Mouse (Mus musculus) MEL-GATA-1-ER (cell line): ENCODE measurements around the gene Cd160.

Experiments
- DNase-seq: peaks from one replicate; pipeline ENCODE4 v3.0.0-alpha.2; 2012; ENCODE audit warnings: low read depth; ENCODE audit errors: extremely low read depth

Cd160 gene

GRCm38 (mm10) chr3:96829856-96830255 is 705 bp upstream of the Cd160 start:
- DNase-seq: no peak

DNA sequence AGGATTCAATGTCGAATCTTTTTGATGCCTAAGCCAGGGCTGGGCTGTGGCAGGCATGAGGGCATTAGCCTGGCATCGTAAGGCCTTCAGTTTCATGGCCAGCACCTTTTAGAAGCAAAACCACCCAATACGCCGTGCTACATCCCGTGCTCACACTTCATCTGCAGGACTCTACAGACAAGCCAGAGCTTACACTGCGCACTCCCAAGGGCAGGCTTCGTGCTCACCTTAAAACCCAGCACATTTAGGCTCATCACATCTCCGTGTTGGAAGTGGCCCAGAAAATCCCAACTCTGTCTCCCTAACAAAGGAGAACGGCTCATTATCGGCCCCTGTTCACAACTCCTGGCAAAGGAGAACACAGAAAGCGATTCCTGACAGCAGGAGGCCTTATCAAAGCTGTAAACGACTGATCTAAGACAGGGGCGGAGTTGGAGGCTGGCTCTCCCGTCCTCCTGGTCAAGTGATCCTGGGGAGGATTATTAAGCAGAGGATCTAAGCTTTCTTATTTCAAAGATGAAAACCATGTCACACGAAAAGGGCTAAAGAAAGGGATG is 765 bp downstream of the Cd160 start:
- no peak for DNase-seq

GRCm38 (mm10) chr3:96825261-96825660 is 3.9 kb downstream of the Cd160 start:
- no peak for DNase-seq

- no peak for DNase-seq
Measured at GRCm38 (mm10) chr3:96824614-96825013, 4.5 kb downstream of the Cd160 start.

DNA sequence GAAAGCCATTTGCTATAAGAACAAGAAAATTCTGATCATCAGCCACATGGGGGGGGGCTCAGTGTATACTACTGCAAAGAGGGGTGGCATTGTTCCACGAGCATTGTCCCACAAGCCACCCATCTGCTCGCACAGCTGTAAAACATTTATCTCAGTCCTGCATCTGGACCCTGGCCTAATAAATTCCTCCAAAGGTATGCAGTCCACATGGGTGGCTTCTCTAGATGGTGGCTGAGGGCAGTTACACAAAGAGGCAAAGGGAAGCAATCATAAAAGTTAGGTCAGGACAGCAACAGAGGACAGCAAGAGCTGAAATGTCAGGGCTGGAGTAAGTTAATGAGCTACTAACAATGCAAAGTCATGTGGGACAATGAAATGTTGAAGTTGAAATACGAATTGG is 5.5 kb downstream of the Cd160 start:
- no peak for DNase-seq

DNA sequence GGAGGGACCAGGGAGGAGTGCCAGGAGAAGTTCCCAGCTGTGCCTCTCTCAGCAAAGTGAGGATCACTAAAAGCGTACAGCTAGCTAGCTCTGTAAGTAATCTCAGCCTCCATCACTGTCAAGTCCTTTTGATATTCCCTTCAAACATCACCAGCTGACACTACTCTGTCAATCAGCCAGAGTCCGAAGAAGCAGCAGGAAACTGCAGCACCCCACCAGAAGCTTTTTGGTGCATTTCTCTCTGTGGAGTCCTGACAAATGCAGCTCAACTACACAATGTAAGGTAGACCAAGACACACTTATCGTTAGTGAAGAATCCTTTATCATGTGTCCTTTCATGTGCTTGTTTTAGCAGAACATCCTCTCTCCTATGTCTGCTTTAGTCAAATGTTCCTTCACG is 7.6 kb downstream of the Cd160 start:
- no peak for DNase-seq

- DNase-seq: no peak
Measured at GRCm38 (mm10) chr3:96820116-96820915, 8.8 kb downstream of the Cd160 start.

GRCm38 (mm10) chr3:96814342-96814741 is 14.8 kb downstream of the Cd160 start:
- no peak for DNase-seq

DNA sequence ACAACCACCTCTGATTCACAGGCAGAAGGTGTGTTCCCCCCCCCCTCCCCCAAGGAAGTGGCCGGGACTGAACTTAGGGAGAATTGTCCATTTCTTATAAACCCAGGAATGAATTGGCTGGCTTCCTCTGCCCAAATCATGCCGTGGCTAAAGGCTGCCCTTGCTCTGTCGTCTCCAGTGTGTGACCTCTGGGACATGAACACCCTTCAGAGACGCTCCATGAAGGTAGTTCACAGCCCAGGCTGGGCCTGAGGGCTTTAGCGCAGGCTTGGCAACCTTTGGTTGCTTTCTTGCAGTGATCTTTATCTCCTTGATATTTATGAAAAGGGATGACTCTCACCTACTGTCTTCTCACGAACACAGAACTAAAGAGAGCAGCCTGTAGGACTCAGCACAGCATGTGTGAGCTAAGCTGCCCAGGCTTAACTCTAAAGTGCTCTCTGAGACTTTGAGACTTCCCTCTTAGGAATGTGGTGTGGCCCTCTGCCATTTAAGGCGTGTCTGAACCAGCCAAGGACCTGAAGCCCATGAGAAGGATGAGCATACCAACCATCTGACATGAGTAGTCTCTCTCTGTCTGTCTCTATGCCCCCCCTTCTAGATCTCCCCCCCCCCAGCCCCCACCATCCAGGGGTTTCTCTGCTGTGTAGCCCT is 15.4 kb downstream of the Cd160 start:
- peak; percentile 64 for DNase-seq

GRCm38 (mm10) chr3:96813106-96813505 is 16.0 kb downstream of the Cd160 start:
- peak; percentile 85 for DNase-seq

DNA sequence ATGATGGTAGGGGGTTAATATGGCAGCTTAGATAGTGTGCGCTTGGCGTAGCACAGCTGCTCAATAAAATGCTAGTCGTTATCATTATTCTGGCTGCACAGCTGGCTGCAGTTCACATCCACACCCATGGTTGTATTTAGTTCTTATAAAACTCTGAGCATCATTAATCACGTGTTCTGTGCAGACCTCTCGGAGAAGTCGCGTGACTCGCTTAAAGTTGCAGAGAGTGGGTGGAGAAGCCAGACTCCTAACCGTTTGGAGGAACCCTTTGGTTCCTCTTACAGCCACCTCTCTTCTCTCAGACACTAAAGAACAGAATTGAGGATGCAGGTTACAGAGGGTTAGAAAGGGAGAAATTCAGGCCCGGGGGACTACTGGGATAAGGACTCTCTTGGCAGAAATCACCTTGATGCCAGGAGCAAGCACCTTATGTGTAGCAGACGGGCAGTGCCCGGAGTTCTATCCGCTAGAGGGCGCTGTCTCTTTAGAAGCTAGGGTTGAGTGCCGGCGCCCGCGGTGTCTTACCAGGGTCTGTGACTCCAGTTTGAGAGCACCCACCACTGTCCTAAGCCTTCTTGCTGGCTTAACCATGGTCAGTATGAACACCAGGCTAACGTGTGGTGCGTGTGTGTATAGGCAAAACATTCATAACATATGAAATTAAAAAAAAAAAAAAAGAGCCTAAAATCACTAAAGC is 16.6 kb downstream of the Cd160 start:
- DNase-seq: peak; percentile 90

GRCm38 (mm10) chr3:96811232-96811631 is 17.9 kb downstream of the Cd160 start:
- no peak for DNase-seq

- no peak for DNase-seq
Measured at GRCm38 (mm10) chr3:96808651-96809050, 20.5 kb downstream of the Cd160 start.

DNA sequence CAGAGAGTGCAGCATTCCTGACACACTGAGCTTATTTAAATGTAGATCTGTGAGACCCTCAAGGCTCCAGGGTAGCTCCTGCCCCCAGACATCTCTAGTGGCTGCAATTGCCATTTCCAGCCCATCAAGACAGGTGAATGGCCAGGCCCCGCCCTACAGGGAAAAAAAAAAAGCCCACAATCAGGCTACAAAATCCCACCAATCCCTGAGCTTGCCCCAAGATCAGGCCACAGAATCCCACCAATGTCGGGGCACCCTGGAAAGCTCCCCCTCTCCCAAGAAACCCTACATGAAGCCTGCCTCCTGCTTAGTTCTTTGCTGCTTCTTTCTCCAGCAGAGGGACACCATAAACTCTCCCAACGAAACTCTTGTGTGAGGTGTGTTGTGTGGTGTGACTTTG is 21.0 kb downstream of the Cd160 start:
- DNase-seq: no peak

DNA sequence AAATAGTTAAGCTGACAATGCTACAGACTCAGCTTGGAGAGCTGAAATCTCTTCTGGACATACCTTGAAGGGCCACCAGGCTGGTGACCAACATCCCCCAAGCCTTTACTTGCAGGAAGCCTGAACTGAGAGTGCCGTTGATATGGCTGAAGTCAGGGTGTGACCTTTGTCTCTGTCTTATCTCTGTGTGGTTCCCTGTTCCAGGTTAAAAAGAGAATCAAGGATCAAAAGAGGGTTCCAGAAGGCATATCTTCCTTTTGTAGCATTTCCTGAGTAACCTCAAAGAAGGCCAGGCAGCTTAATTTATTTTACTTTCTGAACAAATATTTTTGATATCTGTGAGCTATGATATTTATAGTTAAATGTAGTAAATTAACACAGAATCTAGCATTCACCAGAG is 26.9 kb downstream of the Cd160 start:
- DNase-seq: peak; percentile 37

DNA sequence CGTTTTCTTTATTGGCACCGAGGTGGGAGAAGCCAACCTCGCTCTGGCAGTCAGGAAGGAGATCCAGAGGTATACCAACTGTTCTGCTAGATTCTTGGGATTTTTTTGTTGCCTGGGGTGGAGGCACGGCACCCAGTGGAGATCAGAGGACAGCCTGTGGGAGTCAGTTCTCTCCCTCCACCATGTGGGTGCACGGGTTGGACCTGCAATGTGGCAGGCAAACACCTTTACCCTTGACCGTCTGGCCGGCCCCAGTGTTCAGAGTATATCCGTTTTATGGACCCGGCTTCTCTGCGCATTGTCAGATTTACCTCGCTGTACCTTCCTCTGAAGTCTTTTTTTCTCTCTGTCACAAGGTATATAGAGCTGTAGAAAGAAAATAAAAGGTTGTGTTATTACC is 28.9 kb downstream of the Cd160 start:
- DNase-seq: no peak

- no peak for DNase-seq
Measured at GRCm38 (mm10) chr3:96788506-96788905, 40.6 kb downstream of the Cd160 start.

GRCm38 (mm10) chr3:96787784-96788183 is 41.4 kb downstream of the Cd160 start:
- DNase-seq: no peak

DNA sequence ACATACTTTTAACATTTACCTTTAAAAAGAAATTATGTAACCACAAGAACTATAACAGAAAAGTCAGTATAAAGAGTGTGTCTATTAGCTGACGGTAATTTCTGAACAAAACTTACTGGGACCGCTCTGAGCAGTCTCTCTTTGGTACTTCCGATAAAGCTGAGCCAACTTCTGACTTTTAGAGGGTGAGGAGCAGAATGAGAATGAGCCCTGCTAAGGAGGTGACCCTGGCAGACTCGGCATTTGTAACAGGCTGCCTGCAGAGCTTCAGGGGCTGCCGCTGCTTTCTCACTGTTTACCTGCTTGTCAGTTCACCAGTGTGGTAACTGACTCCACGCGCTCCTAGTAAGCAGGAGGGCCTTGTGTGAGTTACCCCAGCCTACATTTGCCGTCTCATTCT is 46.9 kb downstream of the Cd160 start:
- no peak for DNase-seq

- no peak for DNase-seq
Measured at GRCm38 (mm10) chr3:96777120-96777519, 52.0 kb downstream of the Cd160 start.

- DNase-seq: peak; percentile 27
Measured at GRCm38 (mm10) chr3:96772949-96773348, 56.2 kb downstream of the Cd160 start.

- peak; percentile 66 for DNase-seq
Measured at GRCm38 (mm10) chr3:96769971-96770370, 59.2 kb downstream of the Cd160 start.
